Mouse (Mus musculus): ENCODE measurements around the gene Fem1a. TPM values are rescaled to one million over a fixed set of nuclear protein-coding genes. Genes with fewer than 3 reads are reported as not detected.

Fem1a gene
- polyA plus RNA-seq, 1 experiment from 2014 or later: 18.3 TPM

GRCm38 (mm10) chr17:56278340-56278739 lies 21.7 kb downstream of the Fem1a start:
- ATAC-seq (ENCODE audit: insufficient read depth, low FRiP score, low TSS enrichment) (no peak), DNase-seq (ENCODE audit: low spot score) (no peak)
- Histone ChIP-seq H3K4me3 (ENCODE audit: low read depth, low read length) (no peak overlapping the region), H3K36me3 (ENCODE audit: control insufficient read depth, insufficient read depth, low read length) (peaks cover 2% of the 10 kb centered on the region; the same call in 1 of the 2 replicates), H3K9me3 (ENCODE audit: control insufficient read depth, low read length) (no peaks in the 10 kb centered on the region), H3K4me2 (ENCODE audit: low read depth) (no peak overlapping the region), H3K27ac (ENCODE audit: low read depth, low read length) (no peak overlapping the region), H3K27me3 (ENCODE audit: control insufficient read depth, insufficient read depth, low read length) (no peaks in the 10 kb centered on the region), H3K9ac (ENCODE audit: low read length) (no peak overlapping the region), H3K4me1 (ENCODE audit: control insufficient read depth, insufficient read depth, low read length) (0 out of 2 replicates have a peak, but pooled peaks cover 3% of the 10 kb centered on the region)
- WGBS: 86% methylated on average over 5 of the region's 5 CpGs

DNA sequence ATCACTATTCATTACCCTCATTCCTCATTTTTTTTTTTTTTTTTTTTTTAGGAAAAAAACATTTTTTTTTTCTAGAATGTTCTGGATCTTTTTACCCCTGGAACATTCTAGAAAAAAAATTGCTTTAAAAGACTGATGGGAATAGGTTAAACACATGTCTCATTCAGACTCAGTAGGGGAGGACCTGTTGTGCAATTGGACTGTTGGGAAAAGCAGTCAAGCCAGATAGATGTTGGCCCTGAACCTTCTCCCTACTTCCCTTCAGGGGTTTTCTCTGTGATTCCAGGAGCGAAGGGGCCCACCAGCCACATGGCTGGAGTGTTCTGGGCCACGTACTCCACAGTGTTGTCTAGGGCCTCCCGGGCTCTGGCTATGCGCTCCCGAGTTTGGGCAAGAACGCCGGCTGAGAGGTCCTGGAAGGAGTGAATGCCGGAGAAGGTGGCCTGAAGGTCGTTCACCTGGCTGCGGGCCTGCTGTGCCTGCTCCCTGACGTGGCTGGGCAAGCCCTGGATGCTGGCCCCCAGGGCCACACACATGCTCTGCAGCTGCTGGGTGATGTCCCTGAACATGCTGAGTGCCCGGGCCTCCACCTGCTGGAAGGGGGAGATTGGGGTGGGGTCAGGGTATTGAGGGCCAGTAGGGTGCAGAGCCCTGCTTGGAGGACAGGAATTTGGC lies 23.0 kb downstream of the Fem1a start:
- WGBS: 89% methylated on average over 12 of the region's 12 CpGs
- no peaks in the 10 kb centered on the region for H3K27me3 ChIP-seq (ENCODE audit: control insufficient read depth, insufficient read depth, low read length)
- DNase-seq (ENCODE audit: low spot score): no peak
- no peak for ATAC-seq (ENCODE audit: insufficient read depth, low FRiP score, low TSS enrichment)
- no peak overlapping the region for H3K9ac ChIP-seq (ENCODE audit: low read length)
- no peaks in the 10 kb centered on the region for H3K9me3 ChIP-seq (ENCODE audit: control insufficient read depth, low read length)
- H3K27ac ChIP-seq (ENCODE audit: low read depth, low read length): no peak overlapping the region
- H3K4me3 ChIP-seq (ENCODE audit: low read depth, low read length): no peak overlapping the region
- no peak overlapping the region for H3K4me2 ChIP-seq (ENCODE audit: low read depth)
- peaks cover 2% of the 10 kb centered on the region; the same call in 1 of the 2 replicates for H3K36me3 ChIP-seq (ENCODE audit: control insufficient read depth, insufficient read depth, low read length)
- 0 out of 2 replicates have a peak, but pooled peaks cover 3% of the 10 kb centered on the region for H3K4me1 ChIP-seq (ENCODE audit: control insufficient read depth, insufficient read depth, low read length)

- Histone ChIP-seq H3K27ac (ENCODE audit: low read depth, low read length) (no peak overlapping the region), H3K9me3 (ENCODE audit: control insufficient read depth, low read length) (no peaks in the 10 kb centered on the region), H3K9ac (ENCODE audit: low read length) (no peak overlapping the region), H3K36me3 (ENCODE audit: control insufficient read depth, insufficient read depth, low read length) (peaks cover 4% of the 10 kb centered on the region), H3K27me3 (ENCODE audit: control insufficient read depth, insufficient read depth, low read length) (no peaks in the 10 kb centered on the region), H3K4me1 (ENCODE audit: control insufficient read depth, insufficient read depth, low read length) (0 out of 2 replicates have a peak, but pooled peaks cover 3% of the 10 kb centered on the region), H3K4me2 (ENCODE audit: low read depth) (no peak overlapping the region), H3K4me3 (ENCODE audit: low read depth, low read length) (no peak overlapping the region)
- ATAC-seq (ENCODE audit: insufficient read depth, low FRiP score, low TSS enrichment): no peak
- no peak for DNase-seq (ENCODE audit: low spot score)
- 90% methylated on average over 12 of the region's 12 CpGs for WGBS
Measured at GRCm38 (mm10) chr17:56281193-56281592, 24.6 kb downstream of the Fem1a start.

- Histone ChIP-seq H3K9me3 (ENCODE audit: control insufficient read depth, low read length) (no peaks in the 10 kb centered on the region), H3K27ac (ENCODE audit: low read depth, low read length) (no peak overlapping the region), H3K4me3 (ENCODE audit: low read depth, low read length) (no peak overlapping the region), H3K9ac (ENCODE audit: low read length) (no peak overlapping the region), H3K36me3 (ENCODE audit: control insufficient read depth, insufficient read depth, low read length) (peaks cover 4% of the 10 kb centered on the region), H3K4me2 (ENCODE audit: low read depth) (no peak overlapping the region), H3K4me1 (ENCODE audit: control insufficient read depth, insufficient read depth, low read length) (no peaks in the 10 kb centered on the region), H3K27me3 (ENCODE audit: control insufficient read depth, insufficient read depth, low read length) (no peaks in the 10 kb centered on the region)
- no peak for DNase-seq (ENCODE audit: low spot score)
- WGBS: 92% methylated on average over 4 of the region's 4 CpGs
- no peak for ATAC-seq (ENCODE audit: insufficient read depth, low FRiP score, low TSS enrichment)
Measured at GRCm38 (mm10) chr17:56282802-56283201, 26.2 kb downstream of the Fem1a start.

DNA sequence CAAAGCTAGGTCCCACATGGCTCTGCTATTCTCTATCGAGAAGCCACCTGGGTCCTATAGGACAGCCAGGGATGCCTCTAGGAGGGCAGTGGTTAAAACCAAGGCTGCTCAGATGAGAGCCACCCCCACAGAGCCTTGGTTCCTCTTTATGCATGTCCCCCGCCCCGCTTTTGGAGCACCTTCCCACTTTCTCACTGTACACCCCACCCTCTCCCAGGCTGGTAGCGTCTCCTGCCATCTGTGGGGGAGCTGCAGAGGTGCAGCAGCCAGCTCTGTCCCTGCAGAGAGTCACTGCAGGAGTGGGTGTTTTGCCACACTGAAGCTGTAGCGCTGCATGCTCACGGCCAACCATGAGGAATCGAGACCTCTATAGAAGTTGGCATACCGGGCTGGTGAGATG lies 26.7 kb downstream of the Fem1a start:
- H3K9ac ChIP-seq (ENCODE audit: low read length): no peak overlapping the region
- WGBS: 92% methylated on average over 8 of the region's 8 CpGs
- no peak overlapping the region for H3K27ac ChIP-seq (ENCODE audit: low read depth, low read length)
- no peaks in the 10 kb centered on the region for H3K9me3 ChIP-seq (ENCODE audit: control insufficient read depth, low read length)
- no peaks in the 10 kb centered on the region for H3K27me3 ChIP-seq (ENCODE audit: control insufficient read depth, insufficient read depth, low read length)
- H3K4me3 ChIP-seq (ENCODE audit: low read depth, low read length): no peak overlapping the region
- H3K4me2 ChIP-seq (ENCODE audit: low read depth): no peak overlapping the region
- no peak for ATAC-seq (ENCODE audit: insufficient read depth, low FRiP score, low TSS enrichment)
- H3K4me1 ChIP-seq (ENCODE audit: control insufficient read depth, insufficient read depth, low read length): no peaks in the 10 kb centered on the region
- peaks cover 4% of the 10 kb centered on the region for H3K36me3 ChIP-seq (ENCODE audit: control insufficient read depth, insufficient read depth, low read length)
- DNase-seq (ENCODE audit: low spot score): no peak

DNA sequence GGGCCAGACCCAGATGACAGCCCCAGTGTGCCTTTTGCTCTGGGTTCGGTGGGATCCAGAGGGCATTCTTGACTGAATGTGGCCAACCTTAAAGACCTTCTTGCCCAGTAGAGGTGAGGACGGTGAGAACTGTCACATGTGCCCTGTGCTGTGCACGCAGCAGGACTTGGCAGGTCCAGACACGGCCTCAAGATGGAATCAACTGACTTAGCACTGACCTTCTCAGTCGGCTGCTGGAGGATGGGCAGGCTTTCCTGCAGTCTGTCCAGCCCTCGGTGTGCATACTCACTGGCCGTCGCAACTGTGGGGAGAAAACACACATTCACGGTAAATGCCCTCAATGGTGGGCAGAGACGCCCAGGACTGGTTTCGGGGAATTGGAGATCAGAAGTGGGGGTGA lies 29.4 kb downstream of the Fem1a start:
- Histone ChIP-seq H3K4me3 (ENCODE audit: low read depth, low read length) (no peak overlapping the region), H3K36me3 (ENCODE audit: control insufficient read depth, insufficient read depth, low read length) (peaks cover 4% of the 10 kb centered on the region), H3K27me3 (ENCODE audit: control insufficient read depth, insufficient read depth, low read length) (no peaks in the 10 kb centered on the region), H3K27ac (ENCODE audit: low read depth, low read length) (no peak overlapping the region), H3K9ac (ENCODE audit: low read length) (no peak overlapping the region), H3K9me3 (ENCODE audit: control insufficient read depth, low read length) (no peaks in the 10 kb centered on the region), H3K4me2 (ENCODE audit: low read depth) (no peak overlapping the region), H3K4me1 (ENCODE audit: control insufficient read depth, insufficient read depth, low read length) (peaks cover 10% of the 10 kb centered on the region)
- DNase-seq (ENCODE audit: low spot score) (no peak), ATAC-seq (ENCODE audit: insufficient read depth, low FRiP score, low TSS enrichment) (no peak)
- WGBS: 94% methylated on average over 11 of the region's 11 CpGs

GRCm38 (mm10) chr17:56287830-56288229 lies 31.2 kb downstream of the Fem1a start:
- Histone ChIP-seq H3K9me3 (ENCODE audit: control insufficient read depth, low read length) (no peaks in the 10 kb centered on the region), H3K27me3 (ENCODE audit: control insufficient read depth, insufficient read depth, low read length) (no peaks in the 10 kb centered on the region), H3K4me3 (ENCODE audit: low read depth, low read length) (no peak overlapping the region), H3K9ac (ENCODE audit: low read length) (no peak overlapping the region; the same call in 1 of the 2 replicates), H3K27ac (ENCODE audit: low read depth, low read length) (no peak overlapping the region), H3K4me1 (ENCODE audit: control insufficient read depth, insufficient read depth, low read length) (peaks cover 10% of the 10 kb centered on the region), H3K36me3 (ENCODE audit: control insufficient read depth, insufficient read depth, low read length) (peaks cover 2% of the 10 kb centered on the region), H3K4me2 (ENCODE audit: low read depth) (no peak overlapping the region)
- no peak for DNase-seq (ENCODE audit: low spot score)
- no peak for ATAC-seq (ENCODE audit: insufficient read depth, low FRiP score, low TSS enrichment)
- WGBS: 72% methylated on average over 3 of the region's 3 CpGs

- DNase-seq (ENCODE audit: low spot score): no peak
Measured at GRCm38 (mm10) chr17:56288866-56289265, 32.3 kb downstream of the Fem1a start.

More at GRCm38 (mm10) chr17:56288866-56289265, 32.3 kb downstream of the Fem1a start:
- Histone ChIP-seq H3K36me3 (ENCODE audit: control insufficient read depth, insufficient read depth, low read length) (peaks cover 2% of the 10 kb centered on the region), H3K4me2 (ENCODE audit: low read depth) (peak overlapping the region; percentile 63), H3K4me1 (ENCODE audit: control insufficient read depth, insufficient read depth, low read length) (peaks cover 10% of the 10 kb centered on the region), H3K9ac (ENCODE audit: low read length) (no peak overlapping the region), H3K27me3 (ENCODE audit: control insufficient read depth, insufficient read depth, low read length) (no peaks in the 10 kb centered on the region), H3K9me3 (ENCODE audit: control insufficient read depth, low read length) (no peaks in the 10 kb centered on the region), H3K4me3 (ENCODE audit: low read depth, low read length) (no peak overlapping the region), H3K27ac (ENCODE audit: low read depth, low read length) (no peak overlapping the region)
- 53% methylated on average over 3 of the region's 3 CpGs for WGBS
- no peak for ATAC-seq (ENCODE audit: insufficient read depth, low FRiP score, low TSS enrichment)

Measured in neural tube, embryonic 11.5 days (tissue).